Mouse (Mus musculus) testis, adult 2 months (tissue): ENCODE data around the gene Mreg. TPM values are rescaled to one million over a fixed set of nuclear protein-coding genes. Genes with fewer than 3 reads are reported as not detected.

ENCODE experiments used
- H3K27ac ChIP-seq: fragments of 200-500 bp; 2 replicates; pipeline ENCODE4 v1.5.1; 2012; ENCODE audit warnings: low read depth, low read length; ENCODE audit not compliant: control insufficient read depth, insufficient read depth
- H3K27me3 ChIP-seq: fragments of 200-500 bp; 2 replicates; pipeline ENCODE4 v1.6.1; 2012; ENCODE audit warnings: mild to moderate bottlenecking, low read length, moderate library complexity; ENCODE audit not compliant: control insufficient read depth, insufficient read depth
- H3K36me3 ChIP-seq: fragments of 200-500 bp; 2 replicates; pipeline ENCODE4 v1.6.1; 2012; ENCODE audit warnings: mild to moderate bottlenecking, low read length; ENCODE audit not compliant: control insufficient read depth, insufficient read depth
- H3K4me1 ChIP-seq: fragments of 200-500 bp; 2 replicates; pipeline ENCODE4 v1.6.1; 2012; ENCODE audit warnings: low read length; ENCODE audit not compliant: control insufficient read depth, insufficient read depth
- H3K4me3 ChIP-seq: fragments of 200-500 bp; 2 replicates; pipeline ENCODE4 v1.5.1; 2012; ENCODE audit warnings: low read depth, mild to moderate bottlenecking, low read length, moderate library complexity, mixed read lengths; ENCODE audit not compliant: control insufficient read depth
- CTCF ChIP-seq: fragments of 200-500 bp; IDR thresholded peaks from 2 replicates; pipeline ENCODE4 v1.5.1; 2012; ENCODE audit warnings: low read depth, mild to moderate bottlenecking, inconsistent platforms, low read length, moderate library complexity; ENCODE audit not compliant: control insufficient read depth, insufficient read depth, insufficient replicate concordance
- POLR2A ChIP-seq: fragments of 200-500 bp; IDR thresholded peaks from 2 replicates; pipeline ENCODE4 v1.6.1; 2012; ENCODE audit warnings: low read depth, mild to moderate bottlenecking, inconsistent platforms, low read length, moderate library complexity; ENCODE audit not compliant: control insufficient read depth
- polyA plus RNA-seq: library from polyadenylated mRNA; depleted of rRNA; stranded (reverse); fragments of >200 nt; gene quantifications from 2 replicates; pipeline ENCODE4 v1.2.3, GENCODE M21; 2012

The Mreg gene
- polyA plus RNA-seq, 1 experiment = 8.1 TPM

DNA sequence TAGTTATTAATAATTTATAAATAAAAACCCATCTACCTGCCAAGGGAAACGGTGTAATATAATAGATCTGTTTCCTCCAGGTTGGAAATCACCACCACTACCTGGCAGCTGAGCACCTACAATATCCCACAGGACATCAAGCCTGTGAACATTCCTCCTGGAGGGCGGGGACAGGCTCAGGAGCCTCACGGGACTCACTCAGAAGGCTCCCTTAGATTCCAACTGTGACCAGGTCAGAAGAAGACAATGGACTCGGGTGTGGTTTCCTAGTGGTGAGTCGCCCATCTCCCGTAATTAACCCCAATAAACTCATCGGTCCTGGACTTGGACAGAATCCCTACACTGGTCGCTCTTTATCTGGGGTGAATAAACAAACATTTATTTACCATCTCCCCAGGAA lies 39.3 kb downstream of the Mreg start:
- Histone ChIP-seq H3K4me3 (no peak overlapping the region), H3K4me1 (no peaks in the 10 kb centered on the region), H3K27ac (no peak overlapping the region)

DNA sequence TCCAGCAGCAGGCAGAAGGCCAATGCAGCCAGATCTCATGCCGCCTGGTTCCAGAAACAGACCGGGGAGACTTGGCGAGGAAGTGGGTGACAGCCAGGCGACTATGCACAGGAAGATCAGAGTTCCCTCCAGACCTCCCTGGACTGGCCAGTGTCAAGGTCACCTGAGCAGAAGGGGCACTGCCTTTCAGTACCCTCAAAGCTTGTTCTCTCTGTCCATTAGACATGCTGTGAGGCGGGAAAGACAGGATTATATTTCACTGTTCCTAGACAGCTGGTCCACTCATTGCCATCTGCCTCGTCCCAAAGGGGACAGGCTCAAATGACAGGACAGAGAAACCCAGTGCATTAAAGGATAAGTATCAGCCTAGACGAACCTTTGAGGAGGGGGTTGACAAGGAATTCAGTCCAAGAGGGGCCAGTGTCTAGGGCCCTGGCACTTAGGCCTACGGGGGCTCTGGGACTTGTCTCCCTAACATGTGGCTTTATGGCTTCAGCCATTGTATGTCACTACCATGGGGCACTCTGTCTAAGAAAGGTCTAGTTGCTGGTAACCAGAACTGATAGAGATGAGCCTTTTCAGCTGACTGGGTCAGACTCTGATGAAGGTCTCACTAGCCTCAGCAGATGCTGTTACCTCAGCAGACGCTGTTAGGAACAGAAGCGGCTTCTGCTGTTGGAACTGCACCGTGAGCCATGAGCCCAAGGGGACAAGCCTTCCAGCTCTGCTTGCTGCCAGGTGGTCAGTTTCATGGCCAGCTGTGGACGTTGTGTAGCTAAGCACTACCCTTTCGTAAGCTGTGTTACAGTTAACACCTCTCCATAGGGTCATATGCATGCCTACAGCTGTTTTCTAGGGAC lies 40.9 kb downstream of the Mreg start:
- Histone ChIP-seq H3K27me3 (no peaks in the 10 kb centered on the region), H3K36me3 (no peaks in the 10 kb centered on the region), H3K27ac (no peak overlapping the region), H3K4me1 (peaks cover 3% of the 10 kb centered on the region; the same call in 1 of the 2 replicates), H3K4me3 (no peak overlapping the region)
- no peak for TF ChIP-seq POLR2A
- no peak for TF ChIP-seq CTCF

More for the DNA sequence above, 39.3 kb downstream of the Mreg start:
- H3K27me3 ChIP-seq = no peaks in the 10 kb centered on the region
- no peak for TF ChIP-seq POLR2A
- TF ChIP-seq CTCF = no peak
- no peaks in the 10 kb centered on the region for H3K36me3 ChIP-seq

DNA sequence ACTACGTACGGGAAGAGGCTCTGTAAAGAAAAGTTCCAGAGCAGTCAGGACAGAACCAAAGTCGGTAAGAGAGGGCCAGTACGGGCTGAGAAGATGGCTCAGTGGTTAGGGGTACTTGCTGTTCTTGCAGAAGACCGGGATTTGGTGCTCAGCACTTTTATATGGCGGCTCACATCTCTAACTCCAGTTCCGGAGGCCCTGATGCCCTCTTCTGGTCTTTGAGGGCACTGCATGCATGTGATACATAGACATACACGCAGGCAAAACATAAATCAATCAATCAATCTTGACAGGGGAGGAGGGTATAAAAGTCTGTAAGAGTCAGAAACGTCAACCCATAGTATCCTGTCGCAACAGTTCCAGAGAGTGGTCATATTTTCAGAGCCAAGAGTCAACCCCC lies 45.1 kb downstream of the Mreg start:
- TF ChIP-seq POLR2A (no peak), CTCF (no peak)
- Histone ChIP-seq H3K4me3 (no peak overlapping the region), H3K4me1 (peaks cover 3% of the 10 kb centered on the region; the same call in 1 of the 2 replicates), H3K36me3 (no peaks in the 10 kb centered on the region), H3K27ac (no peak overlapping the region), H3K27me3 (no peaks in the 10 kb centered on the region)

DNA sequence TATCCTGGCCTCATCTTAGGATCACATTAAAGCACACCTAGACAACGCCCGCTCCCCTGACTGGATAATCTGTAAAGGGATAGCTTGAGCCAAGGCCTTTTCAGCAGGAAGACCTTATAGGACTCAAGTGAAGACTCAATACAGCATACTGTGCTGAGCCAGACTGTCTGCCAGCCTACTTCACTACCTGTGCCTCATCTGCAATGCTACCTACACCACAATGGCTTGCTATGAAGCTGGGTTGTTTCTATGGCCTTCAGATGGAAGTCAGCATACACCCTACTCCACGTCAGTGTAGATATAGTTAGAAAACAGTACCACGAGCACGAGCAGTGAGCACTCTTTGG lies 45.7 kb downstream of the Mreg start:
- H3K4me1 ChIP-seq = peaks cover 3% of the 10 kb centered on the region; the same call in 1 of the 2 replicates
- H3K27ac ChIP-seq = no peak overlapping the region
- H3K36me3 ChIP-seq = no peaks in the 10 kb centered on the region
- H3K27me3 ChIP-seq = no peaks in the 10 kb centered on the region
- TF ChIP-seq CTCF (no peak), POLR2A (no peak)
- H3K4me3 ChIP-seq = no peak overlapping the region

DNA sequence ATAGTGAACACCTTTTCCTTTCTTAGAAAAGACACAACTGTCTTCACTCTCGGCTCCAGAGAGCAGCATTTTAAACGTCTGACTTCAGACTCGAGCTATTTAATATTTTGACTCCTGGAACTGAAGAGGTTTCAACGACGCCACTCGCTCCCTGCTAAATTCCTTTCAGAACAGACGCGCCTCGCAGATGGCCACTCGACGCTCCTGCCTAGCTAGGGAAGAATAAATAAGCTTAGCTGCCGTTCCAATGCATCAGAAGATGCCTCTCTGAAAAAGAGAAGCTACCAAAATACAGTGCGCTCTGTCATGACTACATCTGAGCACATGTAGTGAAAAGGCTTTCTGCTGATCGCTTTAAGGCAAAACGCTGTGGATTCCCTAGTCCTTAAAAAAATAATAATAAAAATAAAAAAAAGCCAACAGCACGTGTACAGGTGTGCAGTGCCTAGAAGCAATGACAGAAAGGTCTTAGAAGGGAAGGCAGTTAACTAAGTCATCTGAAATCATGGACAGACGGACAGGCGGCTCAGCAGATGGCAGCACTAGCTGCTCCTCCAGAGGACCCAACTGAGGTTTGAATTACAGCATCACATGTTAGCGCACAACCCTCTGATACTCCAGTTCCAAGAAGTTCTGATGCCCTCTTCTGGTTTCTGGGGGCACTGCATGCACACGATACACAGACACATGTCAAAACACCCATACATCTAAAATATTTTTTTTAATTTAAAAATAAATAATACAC lies 46.2 kb downstream of the Mreg start:
- TF ChIP-seq POLR2A = no peak
- no peak for TF ChIP-seq CTCF
- no peak overlapping the region for H3K4me3 ChIP-seq
- no peaks in the 10 kb centered on the region for H3K36me3 ChIP-seq
- no peaks in the 10 kb centered on the region for H3K27me3 ChIP-seq
- H3K27ac ChIP-seq = no peak overlapping the region
- peaks cover 3% of the 10 kb centered on the region; the same call in 1 of the 2 replicates for H3K4me1 ChIP-seq

DNA sequence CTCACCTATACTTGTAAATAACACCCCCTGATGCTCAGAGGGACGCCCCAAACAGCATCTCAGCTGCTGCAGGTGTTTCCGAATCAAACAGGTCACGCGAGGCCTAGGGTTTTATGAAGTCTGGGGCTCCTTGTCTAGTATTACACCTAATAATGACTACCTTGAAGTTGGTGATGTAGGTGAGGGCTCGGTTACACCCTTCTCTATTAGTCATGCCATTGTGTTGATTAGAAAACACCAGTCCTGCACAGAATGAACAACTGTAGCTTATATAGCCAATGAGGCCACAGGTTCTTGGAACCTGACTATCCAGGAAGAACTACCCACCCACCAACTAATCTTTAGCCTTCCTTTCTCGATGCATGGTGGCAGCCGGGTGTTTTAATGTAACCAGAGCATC lies 51.8 kb downstream of the Mreg start:
- Histone ChIP-seq H3K27ac (no peak overlapping the region), H3K4me3 (no peak overlapping the region), H3K27me3 (no peaks in the 10 kb centered on the region), H3K4me1 (no peaks in the 10 kb centered on the region), H3K36me3 (no peaks in the 10 kb centered on the region)
- TF ChIP-seq CTCF (no peak), POLR2A (no peak)

DNA sequence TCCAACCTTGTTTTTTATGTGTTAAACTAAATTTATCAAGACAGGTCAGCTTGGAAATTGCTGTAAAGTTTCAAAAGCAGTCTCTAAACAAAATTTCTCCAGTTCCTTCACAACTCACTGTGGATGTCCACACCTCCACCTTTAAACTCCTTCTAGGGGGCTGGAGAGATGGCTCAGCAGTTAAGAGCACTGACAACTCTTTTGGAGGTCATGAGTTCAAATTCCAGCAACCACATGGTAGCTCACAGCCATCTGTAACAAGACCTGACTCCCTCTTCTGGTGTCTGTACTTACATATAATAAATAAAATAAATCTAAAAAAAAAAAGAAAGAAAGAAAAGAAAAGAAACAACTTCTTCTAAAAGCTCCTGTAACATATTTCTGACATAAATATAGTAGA lies 67.1 kb downstream of the Mreg start:
- Histone ChIP-seq H3K27me3 (no peaks in the 10 kb centered on the region), H3K36me3 (no peaks in the 10 kb centered on the region), H3K27ac (no peak overlapping the region), H3K4me3 (no peak overlapping the region), H3K4me1 (peaks cover 2% of the 10 kb centered on the region; the same call in 1 of the 2 replicates)
- TF ChIP-seq CTCF (no peak), POLR2A (no peak)
